Mouse (Mus musculus) frontal cortex, adult (tissue): ENCODE measurements around the gene Entr1.
"Not testable (repeated sequence)": the region's sequence is repeated elsewhere in the genome, so short reads cannot be mapped to it uniquely, and the experiment has no call there.

Experiments used
- ATAC-seq: cut with Nextera tagmentation; 2 replicates; pipeline ENCODE4 v1.9.2; 2017; ENCODE audit warnings: mild to moderate bottlenecking, moderate library complexity, mixed read lengths; ENCODE audit not compliant: low TSS enrichment

Entr1 gene

DNA sequence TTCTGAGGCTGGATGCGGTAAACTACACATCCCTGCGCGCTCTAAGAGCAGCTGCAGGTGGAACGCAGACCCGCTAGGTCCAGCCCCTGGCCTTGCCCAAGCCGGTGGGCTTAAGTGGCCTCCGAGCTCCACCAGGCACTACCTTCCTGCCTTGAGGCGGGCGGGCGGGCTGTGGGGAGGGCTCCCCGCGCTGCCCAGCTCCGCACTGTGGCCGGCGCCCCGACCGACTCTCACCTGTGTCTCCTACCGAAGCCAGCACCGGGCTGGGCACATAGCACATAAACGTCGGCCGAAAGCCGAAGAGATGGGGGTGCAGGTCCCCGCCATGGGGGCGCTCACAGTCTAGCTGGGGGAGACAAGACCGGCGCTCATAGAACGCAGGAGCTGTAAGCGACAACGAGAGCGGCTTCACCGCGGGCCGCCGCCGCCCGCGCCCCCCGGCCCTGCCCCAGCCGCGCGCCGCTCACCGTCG is 398 bp downstream of the Entr1 start:
- peak; percentile 58 for ATAC-seq

DNA sequence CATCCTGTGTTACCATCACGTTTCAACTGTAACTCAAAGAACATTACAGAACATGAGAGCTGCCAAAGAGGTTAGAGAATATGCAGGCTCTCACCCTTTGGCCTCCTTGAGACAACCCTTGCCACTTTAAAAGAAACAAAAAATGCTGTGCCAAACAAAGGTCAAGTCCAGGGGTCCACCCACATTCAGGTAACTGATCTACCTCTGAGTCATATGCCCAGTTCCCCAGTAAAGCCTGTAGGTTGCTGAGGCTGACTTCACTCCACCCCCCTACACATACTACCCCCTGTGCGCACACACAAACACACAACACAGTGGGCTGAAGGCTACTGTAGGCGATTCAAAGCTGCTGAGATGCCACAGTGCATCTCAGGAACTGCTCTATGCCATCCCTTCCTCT is 1.4 kb downstream of the Entr1 start:
- no peak for ATAC-seq

DNA sequence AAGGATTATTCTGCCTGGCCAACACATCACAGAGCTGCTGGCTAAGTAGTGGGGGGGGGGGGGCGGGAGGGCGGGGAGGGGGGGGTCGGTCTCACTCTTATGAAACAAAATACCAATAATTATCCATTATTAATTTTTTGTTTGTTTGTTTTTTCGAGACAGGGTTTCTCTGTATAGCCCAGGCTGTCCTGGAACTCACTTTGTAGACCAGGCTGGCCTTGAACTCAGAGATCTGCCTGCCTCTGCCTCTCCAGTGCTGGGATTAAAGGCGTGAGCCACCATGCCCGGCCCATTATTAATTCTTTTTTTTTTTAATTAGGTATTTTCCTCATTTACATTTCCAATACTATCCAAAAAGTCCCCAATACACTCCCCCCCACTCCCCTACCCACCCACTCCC is 8.2 kb downstream of the Entr1 start:
- not testable (repeated sequence) for ATAC-seq

DNA sequence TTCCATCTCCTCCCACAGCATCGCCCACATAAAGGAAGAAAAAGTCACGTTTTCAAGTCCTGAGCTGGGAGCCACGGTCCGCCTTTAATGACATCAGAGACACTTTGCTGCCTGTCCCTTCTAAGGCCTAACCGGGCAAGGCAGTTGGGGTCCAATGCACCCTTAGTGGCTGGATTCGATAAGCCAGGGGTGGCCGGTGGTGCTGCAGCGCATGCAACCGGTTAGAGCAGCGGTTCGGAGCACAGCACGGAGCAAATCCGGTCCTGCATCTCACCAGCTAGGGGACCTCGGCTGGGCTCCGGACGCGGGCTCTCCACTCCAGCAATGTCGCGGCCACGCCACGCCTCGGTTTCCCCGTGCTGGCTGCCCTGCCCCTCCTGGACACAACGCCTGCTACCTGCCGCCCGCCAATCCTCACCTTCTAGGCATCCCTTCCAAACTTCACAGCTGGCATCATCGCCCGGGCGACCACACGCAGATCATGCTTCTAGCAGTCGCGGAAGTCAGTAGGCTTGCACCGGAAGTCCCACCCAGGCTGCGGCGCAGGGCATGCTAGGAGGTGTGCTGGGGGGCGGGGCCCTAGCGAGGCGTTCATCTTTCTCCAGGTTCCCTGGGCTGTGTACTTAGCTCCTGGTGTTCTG is 8.9 kb downstream of the Entr1 start, which contains the start of gene Snapc4:
Gene Snapc4, minus strand, starts transcription at position 523 of the 641 bp plus-strand sequence.
- ATAC-seq: peak; percentile 98

DNA sequence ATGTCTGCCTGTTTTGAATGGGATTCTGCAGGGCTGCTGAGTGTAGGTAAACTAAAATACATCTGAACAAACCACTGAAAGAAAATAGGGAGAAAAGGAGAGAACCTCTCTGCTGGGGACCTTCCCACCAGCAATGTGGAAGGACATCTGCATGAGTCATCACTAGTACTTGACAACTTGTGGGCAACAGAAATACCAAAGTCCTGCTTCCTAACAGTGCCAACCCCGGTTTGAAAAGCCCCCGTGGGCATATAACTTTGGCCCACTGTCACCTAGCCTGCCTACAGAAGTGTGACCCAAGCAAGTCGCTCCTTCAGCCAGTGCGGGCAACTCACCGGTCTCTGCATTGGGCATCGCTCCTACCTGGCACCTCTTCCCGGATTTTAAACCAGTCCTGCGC is 16.7 kb downstream of the Entr1 start:
- ATAC-seq: no peak

DNA sequence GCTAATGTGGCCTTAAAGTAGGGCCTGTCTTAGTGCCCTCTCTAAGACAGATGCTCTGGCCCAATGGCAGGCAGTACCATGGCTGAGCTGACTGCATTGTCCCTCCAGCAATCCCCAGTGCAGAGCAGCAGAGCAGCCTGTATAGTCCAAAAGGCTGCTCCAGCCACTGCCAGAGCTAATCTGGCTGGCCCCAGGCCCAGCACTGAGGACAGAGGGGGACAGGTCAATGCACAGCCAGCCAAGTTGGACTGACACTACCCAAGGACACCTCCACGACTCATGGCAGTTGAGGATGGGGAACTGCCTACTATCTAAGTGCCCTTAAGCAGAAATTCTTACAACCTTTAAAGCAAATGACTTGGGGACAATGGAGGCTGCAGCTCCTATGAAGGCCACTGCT is 20.5 kb downstream of the Entr1 start:
- no peak for ATAC-seq

DNA sequence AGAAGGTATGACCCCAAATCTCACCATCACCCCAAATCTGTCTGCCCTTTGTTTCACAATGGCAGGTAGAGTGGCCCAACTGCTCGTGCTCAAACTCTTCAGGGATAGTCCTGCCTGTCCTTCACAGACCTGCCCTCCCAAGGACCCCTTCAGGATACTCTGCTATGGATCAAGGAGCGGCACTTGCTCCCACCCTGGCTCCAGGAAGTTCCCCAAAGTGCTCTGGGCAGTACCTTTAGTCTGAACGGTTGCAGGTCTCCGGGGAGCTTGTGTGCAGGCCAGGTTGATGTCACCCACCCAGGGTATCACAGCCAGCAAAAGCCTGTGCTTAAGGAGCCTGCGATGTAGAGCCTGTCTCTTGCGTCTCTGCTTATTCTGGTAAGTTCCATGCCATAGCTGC is 21.2 kb downstream of the Entr1 start:
- no peak for ATAC-seq

DNA sequence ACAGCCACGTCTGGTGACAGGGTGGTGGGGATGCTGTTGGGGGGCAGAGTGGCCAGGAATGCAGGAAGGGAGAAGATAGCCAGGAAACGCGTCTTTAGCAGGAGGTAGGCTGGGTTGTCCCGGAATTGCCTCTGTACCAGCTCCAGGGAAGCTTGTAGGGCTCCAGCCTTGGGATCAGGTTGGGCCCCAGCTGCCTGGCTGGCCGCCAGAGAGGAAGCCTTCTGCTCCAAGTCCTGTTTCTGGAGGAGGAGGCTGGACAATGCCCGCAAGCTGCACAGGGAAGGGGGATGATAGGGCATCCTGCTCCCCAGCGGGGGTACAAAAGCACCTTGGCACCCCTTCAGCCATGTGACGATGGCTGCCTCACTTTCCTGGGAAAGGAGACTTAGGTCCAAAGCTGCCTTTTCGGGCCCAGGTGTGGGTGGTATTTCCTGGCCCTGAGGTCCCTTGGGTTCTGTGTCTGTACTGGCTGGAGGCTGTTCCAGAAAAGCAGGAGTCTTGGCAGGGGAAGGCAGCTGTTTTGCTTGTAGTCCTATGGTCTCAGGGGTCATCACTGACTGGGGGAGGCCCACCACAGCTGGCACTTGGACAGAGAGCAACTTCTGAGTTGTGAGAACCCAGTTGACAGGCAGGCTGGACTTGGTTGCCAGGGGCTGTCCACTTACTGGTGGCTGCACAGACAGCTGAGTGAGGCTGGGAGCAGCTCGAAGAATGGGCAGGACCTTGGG is 24.2 kb downstream of the Entr1 start:
- ATAC-seq: peak; percentile 5; the same call in 1 of the 2 replicates

DNA sequence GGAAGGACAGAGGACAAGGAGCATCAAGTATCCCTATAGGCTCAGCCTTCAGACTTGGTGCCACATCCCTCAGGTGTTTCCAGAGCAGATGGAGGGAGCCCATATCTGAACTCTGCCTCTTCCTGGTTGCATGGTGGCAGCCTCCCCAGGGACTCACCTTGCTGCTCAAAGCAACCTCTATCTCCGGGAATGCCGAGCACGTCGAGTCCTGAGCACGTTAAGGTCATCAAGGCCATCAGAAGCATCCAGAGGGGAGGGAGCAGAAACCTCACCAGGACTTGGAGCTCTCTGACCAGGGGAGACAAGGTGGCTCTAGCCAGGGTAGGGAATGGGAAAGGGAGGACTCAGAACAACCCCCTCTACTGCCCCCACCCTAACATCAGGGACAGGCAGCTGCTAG is 25.6 kb downstream of the Entr1 start:
- ATAC-seq: no peak

DNA sequence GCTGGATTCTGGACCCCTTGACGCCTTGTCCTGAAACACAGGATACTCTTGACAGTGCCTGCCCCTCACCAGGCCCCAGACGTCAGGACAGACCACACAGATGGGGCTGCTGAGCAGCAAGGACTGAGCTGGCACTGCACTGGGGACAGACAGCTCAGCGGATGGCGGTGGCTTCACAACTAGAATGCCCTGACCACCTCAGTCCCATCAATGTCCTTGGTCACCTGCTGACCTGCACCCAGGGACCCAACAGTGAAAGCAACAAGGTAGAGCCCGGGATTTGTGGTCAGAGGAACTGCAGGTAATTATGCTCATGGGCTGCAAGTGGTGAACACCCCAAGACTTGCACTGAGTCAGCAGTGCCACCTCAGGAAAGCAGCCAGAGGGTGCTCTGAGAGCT is 26.1 kb downstream of the Entr1 start:
- ATAC-seq: no peak

DNA sequence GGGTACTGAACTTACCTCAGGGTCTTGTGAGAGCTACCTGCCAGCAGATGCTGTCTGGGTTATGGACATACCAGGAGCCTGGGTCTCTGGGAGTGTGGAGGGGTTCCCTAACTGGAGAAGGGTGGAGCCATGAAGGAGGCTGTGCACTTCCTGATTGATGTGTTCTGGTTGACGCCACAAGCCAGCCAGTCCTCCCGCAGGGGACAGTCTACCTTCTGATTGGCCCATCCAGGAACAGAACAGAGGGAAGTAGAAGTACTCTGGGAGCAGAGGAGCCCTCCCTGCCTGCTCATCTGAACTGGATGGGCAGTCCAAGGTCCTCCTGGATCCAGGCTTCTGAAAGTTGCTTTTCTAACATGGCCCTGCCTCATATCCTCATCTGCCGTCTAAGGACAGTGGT is 28.3 kb downstream of the Entr1 start, which contains the start of gene Card9:
Gene Card9, minus strand, starts transcription at position 147 of the 400 bp plus-strand sequence.
- no peak for ATAC-seq

DNA sequence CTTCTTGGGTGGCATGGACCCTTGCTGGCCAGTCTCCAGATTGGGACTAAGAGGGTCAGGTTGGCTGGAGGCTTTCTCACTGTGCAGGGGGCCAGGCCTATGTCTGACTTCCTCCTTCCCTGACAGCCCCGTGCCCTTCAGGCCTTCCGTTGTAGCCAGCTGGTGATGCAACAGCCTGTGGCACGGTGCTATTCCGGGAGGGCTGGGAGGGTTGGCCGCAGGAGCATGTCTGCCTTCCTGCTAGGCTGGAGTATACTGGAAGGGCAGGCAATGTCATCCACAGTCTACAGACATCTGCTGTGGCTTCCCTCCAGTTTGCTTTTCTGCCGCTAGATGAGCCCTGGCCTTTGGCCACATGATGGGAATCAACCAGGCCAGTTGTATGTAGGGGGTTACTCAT is 29.1 kb downstream of the Entr1 start:
- ATAC-seq: no peak

DNA sequence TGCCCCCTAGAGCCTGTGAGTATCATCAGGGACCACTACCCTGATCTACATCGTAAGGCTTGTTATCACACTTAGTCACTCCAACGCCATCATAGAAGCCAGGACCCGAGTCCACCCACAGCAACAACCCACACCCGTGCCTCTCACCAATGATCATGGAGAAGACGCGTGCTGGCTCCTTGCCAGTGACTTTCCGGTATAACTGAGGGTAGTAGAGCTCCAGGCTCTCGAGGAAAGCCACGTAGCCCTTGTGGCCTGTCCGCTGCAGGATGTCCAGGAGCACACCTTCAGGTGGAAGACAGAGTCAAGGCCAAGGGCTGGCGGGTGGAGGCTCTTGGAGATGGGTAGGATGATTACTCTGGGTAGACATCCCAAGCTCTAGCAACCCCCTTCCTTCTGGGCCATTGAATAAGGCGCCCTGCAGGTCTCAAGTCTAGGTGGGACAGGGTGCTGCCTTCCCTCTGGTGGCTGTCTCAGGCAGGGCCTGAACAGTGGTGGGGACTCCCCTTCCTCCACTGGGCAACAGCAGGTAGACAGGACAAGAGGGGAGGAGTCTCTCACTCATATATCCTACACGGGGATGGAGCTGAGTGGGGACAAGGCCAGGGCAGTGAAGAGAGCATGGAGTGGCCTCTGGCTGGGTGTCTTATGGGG is 30.3 kb downstream of the Entr1 start:
- no peak for ATAC-seq

DNA sequence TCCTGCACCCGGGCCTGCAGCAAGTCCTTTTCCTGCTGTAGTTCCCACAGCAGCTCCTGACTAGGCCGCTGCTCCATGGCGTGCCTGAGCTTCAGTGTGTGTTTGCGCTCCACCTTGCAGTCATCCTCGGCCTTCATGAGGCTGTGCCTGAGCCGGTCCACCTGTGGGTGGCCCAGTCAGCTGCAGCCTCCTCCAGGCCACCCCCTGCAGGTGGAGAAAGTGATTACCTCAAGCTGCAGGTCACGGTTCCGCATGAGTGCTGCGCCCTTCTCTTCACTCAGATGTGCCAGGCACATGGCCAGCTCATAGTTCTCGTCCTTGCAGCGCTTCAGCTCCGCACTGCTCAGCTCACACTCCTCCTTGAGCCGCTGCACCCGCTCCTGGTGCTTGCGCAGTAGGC is 31.6 kb downstream of the Entr1 start:
- ATAC-seq: no peak

DNA sequence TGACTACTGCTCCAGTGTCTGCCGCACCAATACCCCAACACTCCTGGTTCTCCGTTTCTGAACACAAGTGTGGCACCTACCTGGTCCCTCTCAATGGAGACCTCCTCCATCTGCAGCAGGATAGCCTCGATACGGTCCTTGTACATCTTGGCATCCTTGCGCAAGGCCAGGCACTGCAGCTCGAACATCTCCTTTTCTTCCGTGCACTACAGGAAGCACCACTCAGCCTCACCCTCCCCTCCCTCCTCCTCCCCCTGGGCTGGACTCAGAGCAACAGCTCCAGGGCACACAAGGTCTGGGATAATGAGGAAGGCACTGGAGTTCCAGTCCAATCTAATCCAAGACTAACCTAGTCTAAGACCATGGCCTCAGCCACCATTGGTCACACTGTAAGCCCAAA is 32.4 kb downstream of the Entr1 start:
- ATAC-seq: no peak

DNA sequence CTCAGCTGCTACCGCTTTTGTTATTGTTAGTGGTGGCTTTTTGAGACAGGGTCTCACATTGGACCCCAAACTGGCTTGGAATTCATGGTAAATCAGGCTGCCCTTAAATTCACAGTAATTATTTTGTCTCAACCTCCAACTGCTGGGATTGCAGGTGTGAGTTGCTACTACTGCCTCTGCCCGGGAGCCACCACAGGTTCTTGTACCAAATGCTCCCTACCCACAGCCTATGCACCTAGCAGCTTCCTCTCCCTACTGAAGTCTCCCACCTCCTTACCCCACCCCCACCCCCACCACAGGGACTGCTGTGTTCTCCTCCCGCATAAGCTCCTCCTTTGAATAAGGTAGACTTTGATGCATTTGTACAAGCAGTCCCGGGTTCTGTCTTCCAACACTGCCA is 32.9 kb downstream of the Entr1 start:
- ATAC-seq: no peak

DNA sequence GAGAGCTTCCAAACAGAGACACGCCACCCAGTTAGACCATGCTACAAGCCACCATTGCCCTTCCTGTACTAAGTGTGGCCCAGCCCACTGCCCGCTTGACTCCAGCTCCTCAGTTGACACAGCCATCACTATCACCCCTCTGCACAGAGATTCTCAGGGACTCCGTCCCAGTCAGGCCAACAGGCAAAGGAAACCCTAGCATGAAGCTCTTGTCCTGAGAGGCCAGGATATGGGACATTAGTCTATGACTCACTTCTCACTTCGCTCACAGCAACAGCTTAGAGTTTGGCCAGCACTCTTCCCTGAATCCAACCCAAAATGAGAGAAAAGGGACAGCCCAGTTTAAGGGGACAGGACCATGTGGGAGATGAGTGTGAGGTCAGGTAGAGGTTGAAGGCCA is 34.7 kb downstream of the Entr1 start:
- no peak for ATAC-seq

DNA sequence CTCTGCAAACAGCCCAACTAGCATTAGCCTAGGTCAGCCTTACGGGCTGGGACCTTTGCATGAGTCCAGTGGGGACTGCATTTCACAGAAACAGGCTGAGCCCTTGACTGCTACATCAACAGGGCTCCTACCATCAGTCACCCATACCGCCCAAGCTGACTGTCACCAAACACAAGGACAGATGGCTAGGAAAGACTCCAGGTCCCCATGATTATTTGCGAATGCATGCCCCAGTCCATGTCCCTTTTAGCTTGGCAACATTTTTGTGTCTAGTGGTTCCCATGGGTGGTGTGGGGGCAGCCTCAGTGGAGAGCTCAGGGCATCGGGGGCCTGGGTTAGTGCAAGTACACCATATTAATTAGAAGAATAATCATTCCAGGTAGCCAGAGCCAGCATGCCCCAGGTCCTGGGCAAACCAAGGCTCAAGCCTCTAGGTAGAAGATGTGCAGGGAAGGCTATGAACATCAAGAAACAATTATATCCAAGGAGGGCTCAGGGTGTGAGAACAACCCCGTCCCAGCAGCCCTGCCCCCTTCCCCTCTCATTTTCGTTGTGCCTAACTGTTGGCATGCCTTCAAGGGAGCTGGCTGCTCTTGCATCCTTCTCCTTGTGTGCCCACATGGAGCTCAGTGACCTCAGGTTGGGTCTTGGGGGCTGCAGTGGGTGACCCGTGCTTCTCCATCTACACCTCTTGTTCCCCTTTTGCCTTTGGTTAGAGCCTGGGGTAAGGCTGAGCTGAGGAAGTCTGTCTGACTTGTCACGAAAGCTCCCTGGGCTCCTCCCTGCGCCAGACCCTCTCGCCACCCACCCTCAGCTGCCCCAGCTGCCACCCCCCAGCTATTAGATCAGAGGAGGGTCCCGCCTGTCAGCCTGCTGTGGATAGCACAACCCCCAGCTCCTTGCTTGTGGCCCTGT is 35.8 kb downstream of the Entr1 start:
- no peak for ATAC-seq

DNA sequence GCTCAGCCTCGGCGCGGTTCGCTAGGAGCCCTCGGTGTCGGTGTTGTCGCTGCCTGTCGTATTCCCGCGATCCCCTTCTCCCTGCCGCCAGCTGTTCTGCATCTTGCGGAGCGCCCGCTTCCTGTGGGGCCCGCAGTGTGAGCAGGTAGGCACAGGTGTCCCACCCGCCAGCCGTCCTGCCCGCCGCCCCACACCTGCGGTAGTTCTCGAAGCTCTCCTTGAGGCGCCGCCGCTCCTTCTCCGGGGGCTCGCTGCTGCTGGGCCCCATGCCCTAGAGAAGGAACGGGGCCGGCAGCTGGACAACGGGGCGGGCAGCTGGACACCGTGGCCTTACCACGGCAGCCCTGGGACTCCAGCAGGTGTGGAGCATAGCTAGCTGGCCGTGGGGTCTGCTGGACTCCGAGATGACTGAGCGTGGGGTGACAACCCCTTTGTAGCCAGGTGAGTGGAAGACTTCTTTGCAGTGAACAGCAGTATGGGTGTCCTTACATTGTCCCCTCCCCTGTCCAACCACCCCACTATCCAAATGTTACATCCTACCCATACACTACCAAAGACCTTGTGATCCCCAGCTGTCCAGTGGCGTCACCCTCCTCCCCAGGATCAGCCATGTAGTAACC is 36.7 kb downstream of the Entr1 start:
- peak; percentile 13; the same call in 1 of the 2 replicates for ATAC-seq

DNA sequence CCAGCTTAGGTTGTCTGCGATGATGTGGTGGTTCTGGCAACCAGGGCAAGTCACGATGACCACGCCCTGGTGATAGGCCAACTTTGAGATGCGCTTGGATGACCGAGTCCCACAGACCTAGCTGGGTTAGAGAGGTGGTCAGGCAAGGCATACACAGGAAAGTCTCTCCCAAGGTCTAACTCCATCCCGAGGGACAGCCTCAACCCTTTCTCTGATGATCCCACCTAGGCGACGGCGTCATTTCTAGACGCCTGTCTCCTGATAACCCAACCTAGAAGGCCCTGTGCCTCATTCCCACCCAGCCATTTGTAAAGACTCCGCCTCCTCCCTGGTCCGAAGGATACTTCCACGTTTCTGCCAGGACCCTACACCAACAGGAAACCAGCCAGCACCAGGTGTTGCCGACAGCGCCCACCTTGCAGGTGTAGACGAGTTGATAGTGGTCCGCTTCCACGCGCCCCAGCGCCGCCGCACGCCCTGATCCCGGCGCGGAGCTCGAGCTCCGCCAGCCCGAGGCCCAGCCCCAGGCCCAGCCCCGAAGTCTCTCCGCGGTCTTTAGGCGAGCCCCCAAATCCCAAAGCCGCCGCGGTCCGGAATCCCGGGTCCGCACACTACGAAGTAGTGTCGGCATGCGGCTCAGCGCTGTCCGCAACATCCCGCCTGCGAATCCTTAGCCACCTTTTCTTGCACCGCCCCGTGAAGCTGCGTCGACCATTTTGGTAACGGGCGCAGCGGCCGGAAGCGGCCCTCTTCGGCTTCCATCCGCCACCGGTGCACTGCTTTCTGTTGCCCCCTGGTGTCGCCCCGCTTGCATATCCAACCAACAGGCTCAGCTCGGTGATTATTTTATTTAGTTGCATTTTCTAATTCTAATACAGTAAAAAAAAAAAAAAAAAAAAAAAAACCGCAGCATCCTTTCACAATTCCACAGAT is 37.5 kb downstream of the Entr1 start, which contains the start of gene Dnlz:
Gene Dnlz, minus strand, starts transcription at position 753 of the 933 bp plus-strand sequence.
- ATAC-seq: peak; percentile 57
